Mouse (Mus musculus): ENCODE data around the gene Polr3g.

DNA sequence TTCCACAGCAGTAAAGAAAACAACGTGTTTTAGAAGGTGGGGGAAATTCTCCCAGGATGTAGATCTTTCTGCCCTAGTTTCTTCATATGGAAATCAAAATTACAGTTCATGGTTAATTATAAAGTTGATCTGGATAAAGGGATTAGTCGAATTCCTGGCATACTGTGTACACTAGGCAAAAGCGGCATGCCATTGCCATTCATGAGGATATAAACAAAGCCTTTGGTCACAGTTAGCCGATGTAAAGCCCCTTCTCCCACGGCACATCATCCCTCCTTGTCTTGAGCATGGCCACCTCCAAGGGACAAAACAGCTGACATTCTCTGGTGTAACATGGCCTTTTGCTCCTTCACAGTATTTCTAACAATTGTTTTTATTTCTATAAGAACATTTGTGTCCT, 80.2 kb downstream of the Polr3g start:
- TF ChIP-seq CTCF (conservative IDR thresholded peaks at IDR 0.05; ENCODE audit: insufficient read depth, insufficient read length, low read depth, low read length) (no peak), POLR2A (IDR thresholded peaks at IDR 0.05; ENCODE audit: low read depth, low read length) (no peak)
